Mouse (Mus musculus): ENCODE results near the gene Pln. TPM values are rescaled to one million over a fixed set of nuclear protein-coding genes. Genes with fewer than 3 reads are reported as not detected.

Gene Pln
- polyA plus RNA-seq, 1 experiment: 3.3 TPM

GRCm38 (mm10) chr10:53339045-53339444 lies 1.6 kb downstream of the Pln start:
- H3K4me3 ChIP-seq (ENCODE audit: insufficient read depth, low read length): no peak overlapping the region
- TF ChIP-seq CTCF (IDR thresholded peaks at IDR 0.05; ENCODE audit: extremely low read depth, insufficient read depth, low read length): no peak
- no peak for TF ChIP-seq POLR2A (IDR thresholded peaks at IDR 0.05; ENCODE audit: extremely low read depth, insufficient read depth, low read length)
- H3K27ac ChIP-seq (ENCODE audit: insufficient read depth, low read length): no peak overlapping the region
- H3K4me1 ChIP-seq (ENCODE audit: control insufficient read depth, insufficient read depth, low read length): no peaks in the 10 kb centered on the region; the same call in 1 of the 2 replicates

GRCm38 (mm10) chr10:53341288-53341965 lies 4.0 kb downstream of the Pln start:
- no peak for TF ChIP-seq POLR2A (IDR thresholded peaks at IDR 0.05; ENCODE audit: extremely low read depth, insufficient read depth, low read length)
- TF ChIP-seq CTCF (IDR thresholded peaks at IDR 0.05; ENCODE audit: extremely low read depth, insufficient read depth, low read length): peak; percentile 84
- no peaks in the 10 kb centered on the region for H3K4me1 ChIP-seq (ENCODE audit: control insufficient read depth, insufficient read depth, low read length)
- H3K4me3 ChIP-seq (ENCODE audit: insufficient read depth, low read length): no peak overlapping the region
- no peak overlapping the region for H3K27ac ChIP-seq (ENCODE audit: insufficient read depth, low read length)

- Histone ChIP-seq H3K4me3 (ENCODE audit: insufficient read depth, low read length) (no peak overlapping the region), H3K4me1 (ENCODE audit: control insufficient read depth, insufficient read depth, low read length) (no peaks in the 10 kb centered on the region), H3K27ac (ENCODE audit: insufficient read depth, low read length) (no peak overlapping the region)
- TF ChIP-seq CTCF (IDR thresholded peaks at IDR 0.05; ENCODE audit: extremely low read depth, insufficient read depth, low read length) (no peak), POLR2A (IDR thresholded peaks at IDR 0.05; ENCODE audit: extremely low read depth, insufficient read depth, low read length) (no peak)
These were observed 4.8 kb downstream of the Pln start for GRCm38 (mm10) chr10:53342166-53342728.

GRCm38 (mm10) chr10:53343384-53343783 lies 5.9 kb downstream of the Pln start:
- Histone ChIP-seq H3K27ac (ENCODE audit: insufficient read depth, low read length) (no peak overlapping the region), H3K4me1 (ENCODE audit: control insufficient read depth, insufficient read depth, low read length) (no peaks in the 10 kb centered on the region), H3K4me3 (ENCODE audit: insufficient read depth, low read length) (no peak overlapping the region)
- no peak for TF ChIP-seq CTCF (IDR thresholded peaks at IDR 0.05; ENCODE audit: extremely low read depth, insufficient read depth, low read length)
- TF ChIP-seq POLR2A (IDR thresholded peaks at IDR 0.05; ENCODE audit: extremely low read depth, insufficient read depth, low read length): no peak

GRCm38 (mm10) chr10:53343865-53344264 lies 6.4 kb downstream of the Pln start:
- H3K4me3 ChIP-seq (ENCODE audit: insufficient read depth, low read length): no peak overlapping the region
- no peak overlapping the region for H3K27ac ChIP-seq (ENCODE audit: insufficient read depth, low read length)
- TF ChIP-seq POLR2A (IDR thresholded peaks at IDR 0.05; ENCODE audit: extremely low read depth, insufficient read depth, low read length): no peak
- no peak for TF ChIP-seq CTCF (IDR thresholded peaks at IDR 0.05; ENCODE audit: extremely low read depth, insufficient read depth, low read length)
- no peaks in the 10 kb centered on the region; the same call in 1 of the 2 replicates for H3K4me1 ChIP-seq (ENCODE audit: control insufficient read depth, insufficient read depth, low read length)

DNA sequence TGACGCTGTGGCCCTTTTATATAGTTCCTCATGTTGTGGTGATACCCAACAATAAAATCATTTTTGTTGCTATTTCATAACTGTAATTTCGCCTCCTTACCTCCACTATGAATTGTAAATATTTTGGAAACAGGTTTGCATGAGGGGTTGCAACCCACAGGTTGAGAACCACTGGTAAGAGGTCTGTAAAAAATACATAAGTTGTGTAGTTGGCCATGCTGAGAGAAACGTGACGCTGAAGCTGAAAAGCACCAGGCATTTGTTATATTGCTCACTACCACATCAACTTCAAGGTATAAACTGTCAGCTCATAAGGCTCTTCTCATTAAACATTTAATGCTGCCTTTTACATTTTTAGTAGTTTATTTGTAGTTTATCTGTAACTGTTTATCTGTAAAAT lies 8.0 kb downstream of the Pln start:
- no peak overlapping the region for H3K4me3 ChIP-seq (ENCODE audit: insufficient read depth, low read length)
- TF ChIP-seq CTCF (IDR thresholded peaks at IDR 0.05; ENCODE audit: extremely low read depth, insufficient read depth, low read length): no peak
- TF ChIP-seq POLR2A (IDR thresholded peaks at IDR 0.05; ENCODE audit: extremely low read depth, insufficient read depth, low read length): no peak

DNA sequence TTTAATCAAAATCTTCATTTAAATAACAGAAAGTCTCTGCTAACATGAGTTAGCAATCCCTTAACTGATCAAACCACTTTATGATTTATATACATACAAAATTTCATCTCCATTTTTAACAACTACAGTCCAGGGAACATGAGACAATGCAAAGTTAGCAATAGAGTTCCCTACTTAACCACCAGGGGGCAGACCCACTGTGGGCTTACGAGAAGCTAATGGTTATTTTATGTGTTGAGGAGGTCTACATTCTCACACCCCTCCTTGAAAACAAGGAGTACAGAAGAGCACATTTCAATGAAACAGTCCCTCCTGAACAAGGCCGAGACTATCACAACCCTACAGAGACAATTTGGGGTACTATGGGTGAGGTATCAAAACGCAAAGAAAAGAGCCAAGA lies 9.0 kb downstream of the Pln start:
- H3K4me1 ChIP-seq (ENCODE audit: control insufficient read depth, insufficient read depth, low read length): no peaks in the 10 kb centered on the region; the same call in 1 of the 2 replicates
- no peak overlapping the region for H3K27ac ChIP-seq (ENCODE audit: insufficient read depth, low read length)
- no peak for TF ChIP-seq POLR2A (IDR thresholded peaks at IDR 0.05; ENCODE audit: extremely low read depth, insufficient read depth, low read length)
- peak; percentile 54; the same call in 1 of the 2 replicates for TF ChIP-seq CTCF (IDR thresholded peaks at IDR 0.05; ENCODE audit: extremely low read depth, insufficient read depth, low read length)
- no peak overlapping the region for H3K4me3 ChIP-seq (ENCODE audit: insufficient read depth, low read length)

More for the DNA sequence above, 8.0 kb downstream of the Pln start:
- Histone ChIP-seq H3K27ac (ENCODE audit: insufficient read depth, low read length) (no peak overlapping the region), H3K4me1 (ENCODE audit: control insufficient read depth, insufficient read depth, low read length) (no peaks in the 10 kb centered on the region; the same call in 1 of the 2 replicates)

DNA sequence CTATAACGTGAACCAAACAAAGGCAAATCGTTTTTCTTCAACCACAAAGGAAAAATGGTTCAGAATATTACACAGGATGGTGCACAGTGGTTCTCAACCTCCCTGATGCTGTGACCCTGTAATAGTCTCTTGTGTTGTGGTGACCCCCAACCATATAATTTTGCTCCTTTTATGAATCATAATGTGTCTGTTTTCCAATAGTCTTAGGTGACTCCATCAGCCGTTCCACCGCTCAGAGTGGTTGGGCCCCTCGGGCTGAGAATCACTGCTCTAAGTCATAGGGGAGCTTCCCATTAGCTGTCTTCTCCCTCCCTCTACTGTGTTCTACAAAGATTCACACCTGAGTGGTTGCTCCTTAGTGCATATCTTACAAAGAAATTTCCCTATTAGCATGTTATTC lies 9.4 kb downstream of the Pln start:
- TF ChIP-seq POLR2A (IDR thresholded peaks at IDR 0.05; ENCODE audit: extremely low read depth, insufficient read depth, low read length) (no peak), CTCF (IDR thresholded peaks at IDR 0.05; ENCODE audit: extremely low read depth, insufficient read depth, low read length) (no peak)
- Histone ChIP-seq H3K4me3 (ENCODE audit: insufficient read depth, low read length) (no peak overlapping the region), H3K27ac (ENCODE audit: insufficient read depth, low read length) (no peak overlapping the region), H3K4me1 (ENCODE audit: control insufficient read depth, insufficient read depth, low read length) (no peaks in the 10 kb centered on the region; the same call in 1 of the 2 replicates)

- Histone ChIP-seq H3K4me1 (ENCODE audit: control insufficient read depth, insufficient read depth, low read length) (no peaks in the 10 kb centered on the region; the same call in 1 of the 2 replicates), H3K4me3 (ENCODE audit: insufficient read depth, low read length) (no peak overlapping the region), H3K27ac (ENCODE audit: insufficient read depth, low read length) (no peak overlapping the region)
- TF ChIP-seq POLR2A (IDR thresholded peaks at IDR 0.05; ENCODE audit: extremely low read depth, insufficient read depth, low read length) (no peak), CTCF (IDR thresholded peaks at IDR 0.05; ENCODE audit: extremely low read depth, insufficient read depth, low read length) (peak; percentile 74)
These were observed 10.6 kb downstream of the Pln start for GRCm38 (mm10) chr10:53347787-53348755.
